Mouse (Mus musculus): ENCODE data around the gene Gtf2f2.

GRCm38 (mm10) chr14:75941500-75941899, 69.2 kb downstream of the Gtf2f2 start:
- no peak for TF ChIP-seq FLI1 (IDR thresholded peaks at IDR 0.05; ENCODE audit: low read length)
- no peak for TF ChIP-seq GATA1 (IDR thresholded peaks at IDR 0.05; ENCODE audit: borderline replicate concordance, low read length)
